Mouse (Mus musculus) C2C12 (cell line): Measurements from ENCODE around the gene Sst. TPM values are rescaled to one million over a fixed set of nuclear protein-coding genes. Genes with fewer than 3 reads are reported as not detected.
"Not testable (repeated sequence)": the region's sequence is repeated elsewhere in the genome, so short reads cannot be mapped to it uniquely, and the experiment has no call there.

Source experiments
- H3K27me3 ChIP-seq: one replicate; pipeline ENCODE4 v1.6.1; 2011; ENCODE audit not compliant: control insufficient read depth, insufficient read depth, insufficient read length
- H3K36me3 ChIP-seq: one replicate; pipeline ENCODE4 v1.6.1; 2011; ENCODE audit not compliant: control insufficient read depth, insufficient read depth
- H3K4me3 ChIP-seq: one replicate; pipeline ENCODE4 v1.5.1; 2011; ENCODE audit warnings: mild to moderate bottlenecking, control low read depth; ENCODE audit not compliant: poor library complexity, insufficient read depth, severe bottlenecking
- H3K79me2 ChIP-seq: one replicate; pipeline ENCODE4 v1.6.1; 2011; ENCODE audit not compliant: control insufficient read depth, insufficient read depth
- H3K79me3 ChIP-seq: one replicate; pipeline ENCODE4 v1.6.1; 2011; ENCODE audit warnings: low read depth, control low read depth
- H3ac ChIP-seq: one replicate; pipeline ENCODE3; 2011; ENCODE audit warnings: low read depth; ENCODE audit not compliant: control insufficient read depth, insufficient read length
- CEBPB ChIP-seq: IDR thresholded peaks from one replicate; pipeline ENCODE4 v1.6.1; 2011; ENCODE audit warnings: low read depth, mild to moderate bottlenecking, control low read depth, moderate library complexity
- CTCF ChIP-seq: IDR thresholded peaks from one replicate; pipeline ENCODE4 v1.5.1; 2011; ENCODE audit not compliant: control insufficient read depth, insufficient read depth, insufficient read length
- FOSL1 ChIP-seq: IDR thresholded peaks from one replicate; pipeline ENCODE4 v1.8.0; 2011; ENCODE audit warnings: mild to moderate bottlenecking, low read length; ENCODE audit not compliant: poor library complexity, insufficient read depth, severe bottlenecking
- MAX ChIP-seq: IDR thresholded peaks from one replicate; pipeline ENCODE4 v1.6.1; 2011; ENCODE audit warnings: mild to moderate bottlenecking, control low read depth
- MYOD1 ChIP-seq: IDR thresholded peaks from one replicate; pipeline ENCODE4 v1.6.1; 2011; ENCODE audit warnings: low read depth; ENCODE audit not compliant: control insufficient read depth, insufficient read length
- MYOG ChIP-seq: IDR thresholded peaks from one replicate; pipeline ENCODE4 v1.6.1; 2011; ENCODE audit not compliant: control insufficient read depth, insufficient read length; ENCODE audit errors: extremely low read depth
- USF1 ChIP-seq: IDR thresholded peaks from one replicate; pipeline ENCODE4 v1.6.1; 2011; ENCODE audit warnings: low read depth, mild to moderate bottlenecking, control low read depth, moderate library complexity
- polyA plus RNA-seq: library from polyadenylated mRNA; unstranded; fragments of >200 nt; fragmentation: generic; extraction: Trizol; gene quantifications from one replicate; pipeline ENCODE4 v1.2.1, GENCODE M21; 2012; ENCODE audit warnings: missing spikeins

The Sst gene
- polyA plus RNA-seq, 1 experiment = not detected

DNA sequence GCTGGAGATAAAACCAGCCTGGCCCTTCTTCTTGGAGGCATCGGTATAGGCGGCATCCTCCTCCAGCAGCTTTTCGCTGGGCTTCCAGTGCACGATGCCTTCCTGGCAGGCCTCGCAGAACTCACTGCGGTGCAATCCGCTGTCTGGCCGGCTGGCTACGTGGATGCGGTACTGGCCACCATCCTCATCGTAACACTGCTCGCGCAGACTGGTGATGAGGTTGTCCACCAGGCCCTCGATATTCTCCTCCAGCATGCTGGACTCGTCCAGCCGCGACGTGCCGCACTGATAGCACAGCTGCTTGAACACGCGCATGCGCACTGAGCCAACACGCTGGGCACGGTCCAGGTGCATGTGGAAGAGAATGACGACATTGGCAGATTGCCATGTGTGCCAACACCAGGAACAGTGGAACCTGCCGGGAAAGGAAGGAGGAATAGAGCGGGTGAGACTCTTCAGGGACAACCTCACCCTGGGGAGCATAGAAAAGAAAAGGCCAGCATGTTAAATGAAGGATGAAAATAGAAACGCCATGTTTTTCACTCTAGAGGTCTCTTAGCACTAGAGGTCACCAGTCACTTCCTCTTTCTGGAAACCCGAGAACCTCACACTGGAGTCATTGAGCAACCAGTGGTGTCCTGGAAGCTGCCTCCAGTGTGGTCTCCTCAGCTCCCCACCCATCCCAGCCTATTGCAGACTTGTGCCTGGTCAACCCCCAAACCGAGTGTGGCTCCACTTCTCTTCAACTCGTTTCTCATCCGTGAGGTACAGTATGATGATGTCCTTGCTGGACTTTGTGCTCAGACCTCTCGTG lies 36.8 kb upstream of the Sst start:
- H3K79me2 ChIP-seq = no peaks in the 10 kb centered on the region
- H3K27me3 ChIP-seq = no peaks in the 10 kb centered on the region
- no peaks in the 10 kb centered on the region for H3K79me3 ChIP-seq
- H3K36me3 ChIP-seq = no peaks in the 10 kb centered on the region
- H3ac ChIP-seq = no peak overlapping the region
- no peak overlapping the region for H3K4me3 ChIP-seq
- TF ChIP-seq MAX (no peak), MYOD1 (no peak), FOSL1 (no peak), CTCF (no peak), MYOG (no peak), CEBPB (no peak), USF1 (no peak)

DNA sequence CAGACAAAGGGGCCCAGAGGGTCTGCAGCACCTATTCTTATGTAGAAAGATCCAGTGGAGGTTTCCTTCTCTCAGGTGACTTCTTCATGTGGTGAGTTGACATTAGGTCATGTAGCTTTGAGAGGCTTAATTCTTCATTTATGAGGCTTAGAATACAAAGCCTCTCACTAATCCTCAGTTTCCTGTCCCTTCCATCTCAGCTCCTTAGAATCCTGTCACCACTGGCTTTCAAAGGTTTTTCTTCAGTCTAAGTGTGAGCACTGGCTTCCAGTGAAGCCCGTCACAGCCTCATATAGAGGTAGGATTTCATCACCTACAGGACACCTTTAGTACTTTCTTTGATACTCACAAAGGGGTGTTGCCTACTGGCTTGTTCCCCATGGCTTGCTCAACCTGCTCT lies 32.1 kb upstream of the Sst start:
- Histone ChIP-seq H3ac (no peak overlapping the region), H3K79me2 (no peaks in the 10 kb centered on the region), H3K79me3 (no peaks in the 10 kb centered on the region), H3K27me3 (peaks cover 4% of the 10 kb centered on the region), H3K4me3 (no peak overlapping the region), H3K36me3 (no peaks in the 10 kb centered on the region)
- TF ChIP-seq MAX = no peak
- TF ChIP-seq CTCF = no peak
- no peak for TF ChIP-seq MYOG
- no peak for TF ChIP-seq USF1
- no peak for TF ChIP-seq FOSL1

DNA sequence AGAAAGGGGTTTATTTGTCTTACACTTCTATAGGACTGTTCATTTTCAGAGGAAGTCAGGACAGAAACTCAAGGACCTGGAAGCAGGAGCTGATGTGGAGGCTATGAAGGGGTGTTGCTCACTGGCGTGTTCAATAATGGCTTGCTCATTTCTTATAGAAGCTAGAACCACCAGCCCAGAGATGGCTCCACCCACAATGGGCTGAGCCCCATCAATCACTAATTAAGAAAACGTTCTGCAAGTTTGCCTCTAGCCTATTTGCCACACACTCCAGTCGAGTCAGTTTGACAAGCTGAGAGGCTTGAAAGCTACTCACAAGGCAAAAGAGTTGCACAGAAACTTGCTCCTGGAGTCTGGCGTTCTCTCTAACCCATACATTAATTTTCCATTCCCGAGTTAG lies 30.9 kb upstream of the Sst start:
- H3K27me3 ChIP-seq = peaks cover 4% of the 10 kb centered on the region
- H3K79me2 ChIP-seq = no peaks in the 10 kb centered on the region
- no peak overlapping the region for H3ac ChIP-seq
- H3K79me3 ChIP-seq = no peaks in the 10 kb centered on the region
- no peak overlapping the region for H3K4me3 ChIP-seq
- no peaks in the 10 kb centered on the region for H3K36me3 ChIP-seq
- TF ChIP-seq CEBPB = no peak
- TF ChIP-seq MYOG = no peak
- TF ChIP-seq MYOD1 = no peak
- no peak for TF ChIP-seq FOSL1
- TF ChIP-seq CTCF = no peak

DNA sequence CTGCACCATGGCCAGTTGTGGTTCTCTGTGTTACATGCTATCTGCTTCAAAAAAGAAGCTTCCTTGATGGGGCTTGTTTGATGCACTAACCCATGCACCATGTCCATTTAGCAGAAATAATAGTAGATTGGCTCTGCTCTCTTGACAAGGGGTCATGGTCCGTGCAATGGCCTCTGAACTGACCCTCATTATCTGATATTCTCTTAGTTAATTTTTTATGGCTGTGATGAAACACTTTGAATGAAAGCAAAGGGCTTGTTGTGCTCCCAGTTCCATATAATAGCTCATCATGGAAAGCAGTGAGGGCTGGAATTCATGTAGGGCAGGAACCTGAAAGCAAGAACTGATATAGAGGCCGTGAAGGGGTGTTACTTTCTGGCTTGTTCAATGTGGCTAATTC lies 28.7 kb upstream of the Sst start:
- no peak overlapping the region for H3ac ChIP-seq
- H3K4me3 ChIP-seq = no peak overlapping the region
- no peaks in the 10 kb centered on the region for H3K36me3 ChIP-seq
- TF ChIP-seq CEBPB (no peak), CTCF (no peak), MYOD1 (no peak)
- H3K79me3 ChIP-seq = no peaks in the 10 kb centered on the region
- H3K79me2 ChIP-seq = no peaks in the 10 kb centered on the region
- peaks cover 4% of the 10 kb centered on the region for H3K27me3 ChIP-seq

DNA sequence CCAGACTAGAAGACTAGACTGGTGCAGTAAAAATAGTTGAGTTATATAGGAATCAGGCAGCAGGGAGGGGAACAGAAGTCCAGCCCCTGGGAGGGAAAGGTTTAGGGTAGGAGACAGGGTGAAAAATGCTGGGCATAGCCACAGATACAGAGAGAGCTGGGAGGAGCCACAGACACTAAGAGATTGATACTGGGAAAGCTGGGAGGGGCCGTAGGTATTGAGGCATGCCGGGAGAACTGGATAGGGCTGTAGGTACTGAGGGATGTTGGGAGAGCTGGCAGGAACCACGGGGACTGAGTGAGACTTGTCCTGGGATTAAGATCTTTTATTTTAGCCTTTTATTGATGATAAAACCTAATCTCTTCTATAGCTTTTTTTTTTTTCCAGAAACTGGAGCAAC lies 22.6 kb upstream of the Sst start:
- TF ChIP-seq MYOD1 (no peak), MYOG (no peak), CEBPB (no peak), MAX (no peak), CTCF (no peak), FOSL1 (no peak), USF1 (no peak)
- no peak overlapping the region for H3K4me3 ChIP-seq
- no peaks in the 10 kb centered on the region for H3K36me3 ChIP-seq
- no peaks in the 10 kb centered on the region for H3K79me2 ChIP-seq
- no peaks in the 10 kb centered on the region for H3K79me3 ChIP-seq
- H3K27me3 ChIP-seq = no peaks in the 10 kb centered on the region
- no peak overlapping the region for H3ac ChIP-seq

DNA sequence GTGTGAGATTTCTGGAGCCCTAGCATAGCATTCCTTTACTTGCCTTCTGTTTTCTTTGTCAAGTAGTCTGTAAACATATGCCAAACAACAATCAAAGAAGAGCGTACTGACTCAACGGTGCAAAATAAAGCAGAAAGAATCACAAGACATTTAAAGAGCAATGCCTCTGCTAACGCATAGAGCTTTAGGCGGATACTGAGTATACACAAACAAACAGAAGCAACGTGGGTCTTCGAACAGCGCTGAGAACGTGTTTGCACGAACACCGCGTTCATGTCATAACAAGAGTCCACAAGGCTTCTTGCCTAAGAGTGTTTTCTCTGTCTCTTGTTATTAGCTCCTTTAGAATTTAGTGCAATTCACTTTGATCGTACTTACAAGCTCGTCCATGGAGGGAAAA lies 22.0 kb upstream of the Sst start:
- TF ChIP-seq CEBPB (no peak), MAX (no peak), CTCF (no peak), FOSL1 (no peak), MYOD1 (no peak), MYOG (no peak), USF1 (no peak)
- no peaks in the 10 kb centered on the region for H3K79me3 ChIP-seq
- H3K4me3 ChIP-seq = no peak overlapping the region
- no peak overlapping the region for H3ac ChIP-seq
- H3K27me3 ChIP-seq = no peaks in the 10 kb centered on the region
- no peaks in the 10 kb centered on the region for H3K36me3 ChIP-seq
- H3K79me2 ChIP-seq = no peaks in the 10 kb centered on the region

DNA sequence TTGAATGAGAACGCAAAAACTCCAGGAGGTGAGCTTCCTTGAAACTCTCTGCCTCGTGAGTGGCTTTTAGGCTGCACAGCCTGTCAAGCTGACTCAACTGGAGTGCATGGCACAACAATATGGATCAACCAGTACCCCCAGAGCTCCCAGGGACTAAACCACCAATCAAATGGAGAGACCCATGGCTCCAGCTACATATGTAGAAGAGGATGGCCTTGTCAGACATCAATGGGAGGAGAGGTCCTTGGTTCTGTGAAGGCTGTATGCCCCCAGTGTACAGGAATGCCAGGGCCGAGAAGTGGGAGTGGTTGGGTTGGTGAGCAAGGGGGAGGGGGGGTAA lies 18.2 kb upstream of the Sst start:
- not testable (repeated sequence) for H3ac ChIP-seq, H3K79me3 ChIP-seq, H3K36me3 ChIP-seq, H3K27me3 ChIP-seq, H3K79me2 ChIP-seq, H3K4me3 ChIP-seq

DNA sequence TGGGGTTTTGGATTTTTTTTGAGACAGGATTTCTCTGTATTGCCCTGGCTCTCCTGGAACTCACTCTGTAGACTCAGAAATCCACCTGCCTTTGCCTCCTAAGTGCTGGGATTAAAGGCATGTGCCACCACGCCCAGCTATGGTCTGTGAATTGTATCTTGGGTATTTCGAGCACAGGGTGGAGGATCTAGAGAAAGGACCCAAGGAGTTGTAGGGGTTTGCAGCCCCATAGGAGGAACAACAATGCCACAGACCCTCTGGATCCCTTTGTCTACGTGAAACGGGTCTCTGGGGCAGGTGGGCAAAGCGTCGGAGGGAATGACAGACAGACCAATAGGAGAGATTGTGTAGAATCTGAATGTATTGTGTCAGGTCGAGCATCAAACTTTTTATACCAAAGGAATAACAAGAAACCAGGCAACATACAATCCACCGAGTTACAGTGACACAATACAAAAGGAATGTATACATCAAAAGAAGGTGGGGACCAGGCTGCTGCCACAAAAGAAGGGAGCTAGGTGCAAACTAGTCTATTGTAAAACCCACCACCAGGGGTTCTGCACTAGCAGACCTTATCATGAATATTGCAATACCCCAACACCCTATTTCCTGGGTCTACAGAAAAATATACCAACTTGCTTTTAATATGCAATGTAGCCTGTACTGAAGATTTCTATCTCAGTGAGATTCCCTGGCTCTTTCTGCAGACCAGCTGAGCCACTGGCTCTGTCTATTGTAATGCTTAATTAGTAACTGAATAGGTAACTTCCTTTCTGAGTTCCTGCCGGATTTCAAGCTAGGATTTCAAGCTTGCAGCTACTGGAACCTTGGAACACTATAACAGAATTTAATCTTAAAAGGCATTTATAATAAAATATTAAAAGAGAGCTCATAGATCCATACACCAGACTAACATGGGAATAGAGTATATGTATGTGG lies 17.6 kb upstream of the Sst start:
- H3K36me3 ChIP-seq, H3K79me3 ChIP-seq, H3ac ChIP-seq, H3K27me3 ChIP-seq, H3K4me3 ChIP-seq, H3K79me2 ChIP-seq: not testable (repeated sequence)

DNA sequence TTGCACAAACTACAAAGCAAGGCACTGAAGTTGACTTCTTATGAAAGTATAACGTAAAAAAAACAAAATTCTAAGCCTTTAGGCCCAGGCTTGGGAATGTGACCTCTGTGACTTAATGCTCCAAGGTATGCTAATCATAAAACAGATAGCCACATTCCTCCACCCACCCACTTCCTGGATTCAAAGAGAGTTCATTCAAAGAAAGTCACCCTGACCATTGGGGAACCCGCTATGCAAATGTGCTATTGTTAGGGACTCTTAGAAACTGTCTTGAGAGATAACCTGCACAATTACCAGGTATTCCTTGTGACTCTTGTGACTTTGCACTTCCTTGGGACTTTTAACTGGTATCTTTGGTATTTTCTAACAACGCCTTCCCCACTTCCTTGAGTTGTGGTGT lies 15.8 kb upstream of the Sst start:
- H3K79me2 ChIP-seq, H3K36me3 ChIP-seq, H3ac ChIP-seq, H3K27me3 ChIP-seq, H3K79me3 ChIP-seq, H3K4me3 ChIP-seq: not testable (repeated sequence)
